Mouse (Mus musculus) myocyte (in vitro differentiated cells): ENCODE measurements at regions not wholly inside any gene's neighbourhood (a gene's known extent, or its start where the extent isn't known, plus 50 kb on each side); places are given as distances from the start of the nearest gene placed in this dataset.

ENCODE experiments used
- MAX ChIP-seq: IDR thresholded peaks from one replicate; pipeline ENCODE4 v1.6.1; 2011; ENCODE audit warnings: low read depth, mild to moderate bottlenecking, control low read depth
- MYOD1 ChIP-seq, 3 experiments: IDR thresholded peaks; one replicate each; pipeline ENCODE4 v1.6.1; 2011; ENCODE audit warnings: control low read depth in 2 of 3, low read depth in 2 of 3, mild to moderate bottlenecking in 2 of 3, moderate library complexity in 1 of 3; ENCODE audit not compliant: insufficient read length in 2 of 3, control insufficient read depth in 1 of 3
- POLR2A ChIP-seq: IDR thresholded peaks from one replicate; pipeline ENCODE4 v1.6.1; 2011; ENCODE audit warnings: low read depth, mild to moderate bottlenecking, control low read depth, moderate library complexity; ENCODE audit not compliant: insufficient read length
- REST ChIP-seq: IDR thresholded peaks from one replicate; pipeline ENCODE4 v1.6.1; 2011; ENCODE audit warnings: mild to moderate bottlenecking, control low read depth, moderate library complexity; ENCODE audit not compliant: insufficient read depth, insufficient read length
- TCF12 ChIP-seq: IDR thresholded peaks from one replicate; pipeline ENCODE4 v1.6.1; 2011; ENCODE audit warnings: mild to moderate bottlenecking, control low read depth; ENCODE audit not compliant: poor library complexity, insufficient read depth, severe bottlenecking

DNA sequence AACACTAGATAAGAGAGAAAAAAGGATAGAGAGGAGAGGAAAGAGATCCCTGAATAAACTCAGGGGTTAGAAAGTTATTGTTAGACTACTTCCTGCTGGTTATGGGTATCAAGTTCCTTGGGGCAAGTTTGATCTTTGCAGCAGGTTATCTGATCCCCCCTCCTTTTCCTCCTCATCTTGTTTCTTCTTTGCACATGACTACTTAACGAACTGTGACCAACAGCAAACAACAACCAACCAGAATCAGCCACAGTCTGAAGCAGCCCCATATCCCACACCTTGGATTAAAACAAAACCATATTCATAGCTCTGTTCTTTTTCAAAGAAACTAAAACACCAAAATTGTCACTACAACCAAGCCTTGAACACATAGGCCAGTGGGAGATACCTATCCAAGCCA is 94.5 kb downstream of the Adamts15 start:
- TF ChIP-seq REST, result no peak
- no peak for TF ChIP-seq POLR2A
- TF ChIP-seq MYOD1 (IDR thresholded peaks at IDR 0.05; ENCODE audit: control insufficient read depth in 1 of 3, insufficient read length in 2 of 3, low read depth in 2 of 3), result no peak
- TF ChIP-seq TCF12, result no peak
- no peak for TF ChIP-seq MAX
